In the genomic region with DNA sequence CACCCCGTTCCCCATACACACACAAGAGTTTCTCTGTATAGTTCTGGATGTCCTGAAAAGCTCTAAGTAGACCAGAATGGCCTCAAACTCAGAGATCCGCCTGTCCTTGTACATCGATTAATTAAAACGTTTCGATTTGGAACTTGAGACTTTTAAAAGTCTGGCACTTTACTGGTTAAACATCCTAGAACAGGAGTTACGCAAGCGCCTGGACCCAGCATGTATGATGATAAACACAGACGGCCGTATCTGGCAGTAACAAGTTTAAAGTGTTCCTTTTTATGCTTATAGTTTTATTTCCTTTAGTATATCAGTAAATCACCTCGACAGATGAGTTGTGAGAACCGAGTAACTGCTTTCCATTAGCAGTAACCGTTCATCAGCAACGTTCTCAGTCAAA, we compare ENCODE assay signal across 8 mouse cellular contexts. TPM values are rescaled to one million over a fixed set of nuclear protein-coding genes. Genes with fewer than 3 reads are reported as not detected.
DNase-seq lines count a peak whose midpoint lies in the region; ATAC-seq and TF ChIP-seq lines count a peak whose summit lies in the region.

No protein-coding gene starts in this region.

- no peaks in the 10 kb centered on the region for H3K9me3 ChIP-seq in limb, embryonic 12.5 days

- peak overlapping the region; percentile 100 for H3K27ac ChIP-seq in testis, adult 2 months (ENCODE audit: control insufficient read depth, insufficient read depth, low read depth, low read length)
- peak overlapping the region; percentile 99 for H3K27ac ChIP-seq in embryonic fibroblast, embryonic 13.5 days (ENCODE audit: insufficient read depth, low read length)
- peak overlapping the region; percentile 98; the same call in 1 of the 2 replicates for H3K27ac ChIP-seq in limb, embryonic 12.5 days

- H3K36me3 ChIP-seq in testis, adult 2 months (ENCODE audit: control insufficient read depth, insufficient read depth, low read length) = peaks cover 1% of the 10 kb centered on the region; the same call in 1 of the 2 replicates
- peaks cover 15% of the 10 kb centered on the region for H3K36me3 ChIP-seq in limb, embryonic 12.5 days

- no peaks in the 10 kb centered on the region; the same call in none of the 2 replicates for H3K4me1 ChIP-seq in testis, adult 2 months (ENCODE audit: control insufficient read depth, insufficient read depth, low read length)
- peaks cover 5% of the 10 kb centered on the region for H3K4me1 ChIP-seq in embryonic fibroblast, embryonic 13.5 days (ENCODE audit: control insufficient read depth, insufficient read depth, low read length)
- H3K4me1 ChIP-seq in limb, embryonic 12.5 days (replicated peaks) = peaks cover 17% of the 10 kb centered on the region

- peak overlapping the region; percentile 99 for H3K4me3 ChIP-seq in testis, adult 2 months (ENCODE audit: control insufficient read depth, low read depth, low read length)
- H3K4me3 ChIP-seq in embryonic fibroblast, embryonic 13.5 days (ENCODE audit: insufficient read depth, low read length) = peak overlapping the region; percentile 90
- peak overlapping the region; percentile 88 for H3K4me3 ChIP-seq in limb, embryonic 12.5 days (replicated peaks)

- peak overlapping the region; percentile 69 for H3K4me2 ChIP-seq in limb, embryonic 12.5 days

- DNase-seq in testis, postnatal 10 days (ENCODE audit: low spot score) = no peak
- DNase-seq in naive thymus-derived CD4-positive, alpha-beta T cell, adult 2 months (ENCODE audit: low read depth) = peak; percentile 42
- no peak for DNase-seq in left cerebral cortex, adult 11 months (ENCODE audit: low spot score)
- no peak for DNase-seq in frontal cortex, postnatal 36 days (ENCODE audit: low spot score in 2 of 2)

- ATAC-seq in limb, embryonic 12.5 days (ENCODE audit: insufficient number of reproducible peaks, insufficient read depth, low FRiP score, low TSS enrichment, low read depth) = no peak
- ATAC-seq in inflammation-experienced regulatory T-cells, adult 6 months = no peak

- no peaks in the 10 kb centered on the region for H3K27me3 ChIP-seq in testis, adult 2 months (ENCODE audit: control insufficient read depth, insufficient read depth, low read length)
- no peaks in the 10 kb centered on the region for H3K27me3 ChIP-seq in limb, embryonic 12.5 days

- peak overlapping the region; percentile 95 for H3K9ac ChIP-seq in limb, embryonic 12.5 days (replicated peaks)

- no peak for TF ChIP-seq CTCF in testis, adult 2 months (IDR thresholded peaks at IDR 0.05; ENCODE audit: control insufficient read depth, insufficient read depth, insufficient replicate concordance, low read depth, low read length)
- no peak for TF ChIP-seq CTCF in embryonic fibroblast, embryonic 13.5 days (IDR thresholded peaks at IDR 0.05; ENCODE audit: borderline replicate concordance, insufficient read depth, low read length)

- no peak for TF ChIP-seq POLR2A in testis, adult 2 months (IDR thresholded peaks at IDR 0.05; ENCODE audit: control insufficient read depth, low read depth, low read length)
- TF ChIP-seq POLR2A in embryonic fibroblast, embryonic 13.5 days (IDR thresholded peaks at IDR 0.05; ENCODE audit: low read depth, low read length) = no peak

- WGBS in limb, embryonic 12.5 days = 3% methylated on average over 13 of the region's 13 CpGs

RNA-seq across cellular contexts. Expression of gene Morf4l1, which starts 1.4 kb away (rescaled TPM):
- 594 and 775 TPM in 2 replicates for polyA plus RNA-seq in testis, adult 2 months (2012; rRNA removed)
- 546 and 660 TPM in 2 replicates for polyA plus RNA-seq in embryonic fibroblast, embryonic 13.5 days (2011; ENCODE audit: insufficient read length, low read depth, missing spikeins)
- polyA plus RNA-seq in limb, embryonic 12.5 days (2016; fragmentation: Nextera tagmentation; extraction: Ambion mirVana) = 502 and 512 TPM in 2 replicates
- 100 to 1,000 TPM; 287 to 345 (median 307) TPM for polyA plus RNA-seq in inflammation-experienced regulatory T-cells, adult 6 months (2017; shearing (Covaris generic))

RNA-seq across cellular contexts. Expression of gene Adamts7, which starts 49.7 kb away (rescaled TPM):
- polyA plus RNA-seq in testis, adult 2 months (2012; rRNA removed) = 5.3 and 5.7 TPM in 2 replicates
- polyA plus RNA-seq in embryonic fibroblast, embryonic 13.5 days (2011; ENCODE audit: insufficient read length, low read depth, missing spikeins) = 6.3 and 6.5 TPM in 2 replicates
- 18.9 and 20.2 TPM in 2 replicates for polyA plus RNA-seq in limb, embryonic 12.5 days (2016; fragmentation: Nextera tagmentation; extraction: Ambion mirVana)
- polyA plus RNA-seq in inflammation-experienced regulatory T-cells, adult 6 months (2017; shearing (Covaris generic)) = not detected

RNA-seq across cellular contexts. Expression of gene Ctsh, which starts 59.2 kb away (rescaled TPM):
- 6.5 and 7.7 TPM in 2 replicates for polyA plus RNA-seq in testis, adult 2 months (2012; rRNA removed)
- 36.1 and 53.7 TPM in 2 replicates for polyA plus RNA-seq in embryonic fibroblast, embryonic 13.5 days (2011; ENCODE audit: insufficient read length, low read depth, missing spikeins)
- polyA plus RNA-seq in limb, embryonic 12.5 days (2016; fragmentation: Nextera tagmentation; extraction: Ambion mirVana) = 12.6 and 15.9 TPM in 2 replicates
- polyA plus RNA-seq in inflammation-experienced regulatory T-cells, adult 6 months (2017; shearing (Covaris generic)) = 10 to 100 TPM in 1 of 3 experiments, 1 to 10 TPM in 2; 1.2 to 11.4 (median 6.3) TPM
